Mouse (Mus musculus) layer of hippocampus, adult 9-10 months (tissue): Measurements from ENCODE around the gene Gm906.
"Not testable (repeated sequence)": the region's sequence is repeated elsewhere in the genome, so short reads cannot be mapped to it uniquely, and the experiment has no call there.

Experiments
- DNase-seq: peaks from one replicate; pipeline ENCODE4 v3.0.0; 2022; ENCODE audit warnings: low spot score

Gm906 gene

DNA sequence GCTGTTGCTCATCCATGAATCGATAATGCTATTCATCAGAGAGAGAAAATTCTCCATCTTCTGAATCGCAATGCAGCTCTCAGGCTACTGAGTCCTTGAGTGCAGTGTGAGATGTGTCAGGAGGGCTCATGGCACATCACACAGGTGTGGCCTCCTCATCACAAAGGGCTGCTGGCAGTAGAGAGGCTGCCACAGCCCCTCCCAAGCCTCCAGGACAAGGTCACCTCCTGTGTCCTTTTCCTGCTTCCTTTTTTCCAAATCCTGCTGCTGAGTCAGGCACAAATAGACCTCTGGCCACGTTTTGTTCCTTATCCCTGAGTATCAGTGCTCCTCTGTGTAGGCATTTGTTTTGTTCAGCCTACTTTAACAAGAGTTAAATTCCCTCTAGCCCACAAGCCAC is at the start of gene Gm906:
Gene Gm906 (minus strand): TSS at position 101 of the 400 bp plus-strand sequence.
- not testable (repeated sequence) for DNase-seq

DNA sequence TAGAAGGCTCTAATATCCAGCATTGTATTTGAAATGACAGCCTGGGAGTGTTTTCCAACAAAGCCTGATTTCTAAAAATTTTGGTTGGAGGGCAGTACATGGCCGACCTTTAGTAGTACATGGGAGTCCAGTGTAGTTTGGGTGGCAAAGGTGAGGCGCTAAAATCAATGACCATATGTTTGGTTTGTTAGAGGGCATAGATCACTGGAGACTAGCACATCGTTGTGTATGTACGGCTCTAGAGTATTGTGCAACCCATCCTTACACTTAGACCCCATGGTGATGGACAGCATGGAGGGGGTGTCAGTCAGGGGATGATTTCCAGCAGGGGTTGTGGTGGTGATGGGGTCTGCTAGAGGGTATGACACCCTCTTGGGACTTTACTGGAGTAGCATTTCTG is 33.2 kb upstream of the Gm906 start:
- DNase-seq, result not testable (repeated sequence)

DNA sequence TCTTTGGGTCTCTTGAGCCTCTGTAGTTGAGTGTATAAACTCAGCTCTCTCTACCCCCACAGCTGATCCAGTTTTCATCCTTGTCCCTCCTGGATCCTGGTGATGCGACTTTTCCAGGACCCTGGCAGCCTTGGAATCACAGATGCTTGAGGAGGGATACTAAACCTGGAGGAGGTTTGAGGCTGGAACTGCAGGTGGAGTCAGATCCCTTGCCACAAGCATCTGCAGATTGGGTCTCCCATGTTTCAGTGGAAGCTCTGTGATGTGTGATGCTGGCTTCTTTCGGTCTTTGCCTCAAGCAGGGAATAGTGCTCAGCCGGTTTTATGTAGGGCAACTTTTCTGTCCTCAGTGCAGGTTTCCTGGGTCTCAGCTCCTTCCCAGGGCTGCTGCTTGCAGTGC is 13.6 kb downstream of the Gm906 start:
- DNase-seq, result no peak

DNA sequence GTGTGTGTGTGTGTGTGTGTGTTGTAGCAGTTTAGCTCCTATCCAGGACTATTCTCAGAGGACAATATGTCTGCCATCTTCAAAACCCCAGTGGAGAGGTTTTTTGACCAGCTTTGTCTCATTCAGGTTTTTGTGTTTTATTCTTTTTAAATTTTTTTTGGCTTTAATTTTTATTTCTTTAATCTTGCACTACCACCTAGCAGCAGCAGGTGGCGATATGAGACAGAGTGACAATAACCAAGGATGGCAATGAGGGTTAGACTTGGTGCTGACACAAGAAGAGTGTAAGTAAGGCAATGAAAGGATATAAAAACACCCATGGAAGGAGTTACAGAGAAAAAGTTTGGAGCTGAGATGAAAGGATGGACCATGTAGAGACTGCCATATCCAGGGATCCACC is 38.3 kb downstream of the Gm906 start:
- DNase-seq, result peak; percentile 33

DNA sequence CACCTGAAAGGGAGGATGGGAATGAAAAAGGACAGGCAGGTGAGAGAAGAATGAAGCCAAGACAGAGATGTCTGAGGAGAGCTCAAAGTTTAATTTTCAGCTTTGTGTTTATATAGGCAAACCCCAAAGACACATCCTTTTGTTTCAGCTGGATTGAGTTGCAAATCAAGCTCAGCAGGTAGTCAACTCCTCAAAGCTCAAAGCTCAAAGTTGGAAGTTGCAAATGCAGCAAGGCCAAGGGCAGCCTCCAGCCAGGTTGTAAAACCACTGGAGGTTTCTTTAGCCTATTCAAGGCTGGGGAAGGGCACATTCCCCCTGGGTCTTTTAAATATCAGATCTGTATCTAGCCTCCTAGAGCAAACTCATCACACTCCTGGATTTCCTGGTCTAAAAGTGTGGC is 39.9 kb downstream of the Gm906 start:
- not testable (repeated sequence) for DNase-seq

DNA sequence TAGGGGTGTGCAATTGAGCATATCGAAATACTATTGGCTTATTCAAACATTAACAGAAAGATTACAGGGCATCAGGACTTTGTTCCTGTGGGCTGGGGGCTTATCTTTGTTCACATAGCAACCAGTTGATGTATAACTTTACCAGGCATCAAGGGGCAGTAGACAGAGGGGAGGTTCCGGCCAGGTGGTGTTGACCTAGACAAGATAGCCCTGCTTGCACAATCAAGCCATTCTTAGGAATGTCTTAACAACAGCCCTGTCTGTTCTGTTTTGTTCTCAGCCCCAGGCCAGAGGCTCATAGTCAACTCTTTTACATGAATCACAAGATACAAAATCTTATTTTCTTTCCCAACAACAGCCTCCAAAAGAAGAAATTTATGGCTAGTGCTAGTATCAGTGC is 40.5 kb downstream of the Gm906 start:
- DNase-seq, result not testable (repeated sequence)

DNA sequence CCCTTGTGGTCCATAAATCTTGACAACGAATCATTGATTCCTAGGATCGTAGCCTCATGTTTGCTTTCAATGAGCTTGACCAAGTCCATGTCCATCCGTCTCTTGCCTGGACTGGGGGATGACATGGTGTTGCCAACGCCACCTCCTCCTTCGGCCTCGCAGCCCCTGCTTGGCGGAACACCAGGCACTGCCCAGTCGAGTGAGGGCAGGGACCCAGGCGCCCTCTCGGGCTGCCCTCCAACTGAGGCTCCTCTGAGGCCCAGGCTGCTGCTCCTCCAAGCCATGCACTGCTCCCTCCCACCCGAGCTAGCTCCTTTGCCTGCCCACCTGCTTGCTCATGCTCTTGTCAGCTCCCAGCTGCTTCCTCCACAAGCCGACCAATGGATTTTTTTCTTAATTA is 42.1 kb downstream of the Gm906 start:
- DNase-seq, result no peak

DNA sequence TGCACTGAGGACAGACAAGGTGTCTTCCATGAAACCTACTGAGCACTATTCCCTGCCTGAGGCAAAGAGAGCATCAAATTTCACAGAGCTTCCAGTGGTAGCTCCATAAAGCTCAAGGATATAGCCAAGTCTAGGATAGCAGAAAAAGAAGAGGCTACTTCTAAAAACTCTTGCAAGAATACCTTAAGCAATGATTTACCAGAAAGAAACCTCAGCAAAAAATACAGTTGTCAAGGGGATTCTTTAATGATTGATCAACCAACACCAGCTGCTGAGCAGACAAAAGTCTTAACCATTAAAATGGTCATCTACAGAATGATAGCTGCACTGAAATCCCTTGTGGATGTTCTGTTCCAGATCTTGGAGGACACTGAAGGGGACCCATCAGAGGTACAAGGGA is 53.3 kb downstream of the Gm906 start:
- DNase-seq, result not testable (repeated sequence)
